Mouse (Mus musculus): ENCODE measurements around the gene Tcea3.
A peak's percentile ranks its signal among the peaks of the same experiment; 100 is the strongest.

DNA sequence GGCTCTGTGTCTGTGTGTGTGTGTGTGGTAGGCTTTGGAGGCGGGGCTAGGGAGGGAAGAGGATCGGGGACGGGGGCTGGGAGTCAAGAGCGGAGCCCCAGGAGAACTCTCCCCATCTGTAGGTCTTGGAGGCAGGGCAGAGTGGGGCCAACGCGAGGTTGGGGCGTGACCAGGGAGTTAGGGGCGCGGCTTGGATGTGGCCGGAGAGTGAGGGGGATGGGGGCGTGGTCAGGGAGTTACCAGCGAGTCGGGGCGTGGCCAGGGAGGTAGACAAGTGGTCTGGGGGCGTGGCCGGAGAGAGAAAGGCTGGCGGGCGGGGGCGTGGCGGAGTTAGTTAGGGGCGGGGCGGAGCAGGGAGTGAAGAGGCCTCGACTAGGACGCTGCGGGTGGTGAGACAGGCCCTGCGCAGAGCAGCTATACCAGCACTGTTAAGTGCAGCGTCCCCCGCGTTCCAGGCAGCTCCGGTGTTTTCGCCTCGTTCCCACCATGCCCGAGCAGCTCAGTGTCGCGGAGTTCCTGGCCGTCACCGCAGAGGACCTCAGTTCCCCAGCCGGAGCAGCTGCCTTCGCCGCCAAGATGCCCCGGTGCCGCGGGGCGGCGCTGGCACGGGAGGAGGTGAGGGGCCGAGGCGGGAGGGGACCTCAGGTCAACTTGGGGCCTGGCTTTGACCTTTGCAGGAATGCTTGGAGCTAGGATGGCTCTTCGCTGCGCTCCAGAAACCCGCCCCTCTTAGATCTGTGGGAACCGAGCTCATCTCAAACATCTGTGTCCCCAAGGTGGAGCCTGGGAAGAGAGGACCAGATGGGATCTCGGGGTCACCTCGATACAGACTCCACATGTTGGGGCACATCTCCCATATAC is 41.3 kb upstream of the Tcea3 start, which contains the start of gene Asap3:
- TF ChIP-seq CTCF (IDR thresholded peaks at IDR 0.05), result peak; percentile 27; the same call in 1 of the 2 replicates
- peak; percentile 90 for TF ChIP-seq POLR2A (IDR thresholded peaks at IDR 0.05; ENCODE audit: insufficient read depth, low read depth, low read length)
- TF ChIP-seq EP300 (IDR thresholded peaks at IDR 0.05; ENCODE audit: insufficient read depth, low read depth, low read length), result no peak
